Mouse (Mus musculus) MEL (cell line): Measurements from ENCODE around the gene Sycp2l. TPM values are rescaled to one million over a fixed set of nuclear protein-coding genes. Genes with fewer than 3 reads are reported as not detected.

Experiments used
- DNase-seq: peaks from one replicate; pipeline ENCODE4 v3.0.0; 2011; ENCODE audit warnings: low read depth, low spot score
- H3K27ac ChIP-seq: 2 replicates; pipeline ENCODE4 v1.5.1; 2012; ENCODE audit warnings: low read depth, mild to moderate bottlenecking, control low read depth, low read length, moderate library complexity; ENCODE audit not compliant: control insufficient read depth
- H3K27me3 ChIP-seq, 2 experiments: fragments of 150-350 bp in 1 of 2; sonication (generic) in 1 of 2; 2 replicates each; pipeline ENCODE4 v1.6.1; 2012; ENCODE audit warnings: low read length in 2 of 2, mild to moderate bottlenecking in 2 of 2, improper control_type of control experiment in 1 of 2, moderate library complexity in 1 of 2; ENCODE audit not compliant: insufficient read depth in 2 of 2, control insufficient read depth in 1 of 2
- H3K36me3 ChIP-seq, 2 experiments: 2 replicates each; pipeline ENCODE4 v1.6.1; 2012 to 2014; ENCODE audit warnings: low read length in 2 of 2, improper control_type of control experiment in 1 of 2, inconsistent platforms in 1 of 2, mild to moderate bottlenecking in 1 of 2; ENCODE audit not compliant: insufficient read depth in 2 of 2, control insufficient read depth in 1 of 2
- H3K4me1 ChIP-seq, 2 experiments: fragments of 150-350 bp in 1 of 2; sonication (generic) in 1 of 2; 2 replicates each; pipeline ENCODE4 v1.6.1; 2012; ENCODE audit warnings: low read length in 2 of 2, improper control_type of control experiment in 1 of 2, mild to moderate bottlenecking in 1 of 2; ENCODE audit not compliant: insufficient read depth in 2 of 2, control insufficient read depth in 1 of 2
- H3K4me3 ChIP-seq, 2 experiments: fragments of 150-350 bp in 1 of 2; sonication (generic) in 1 of 2; 2 replicates each; pipeline ENCODE4 v1.5.1; 2012; ENCODE audit warnings: low read depth in 2 of 2, low read length in 2 of 2, mild to moderate bottlenecking in 2 of 2, moderate library complexity in 2 of 2, control low read depth in 1 of 2, improper control_type of control experiment in 1 of 2; ENCODE audit not compliant: control insufficient read depth in 1 of 2, insufficient read depth in 1 of 2
- H3K79me2 ChIP-seq: 2 replicates; pipeline ENCODE4 v1.6.1; 2012; ENCODE audit warnings: mild to moderate bottlenecking, low read length, moderate library complexity; ENCODE audit not compliant: control insufficient read depth, poor library complexity, insufficient read depth
- H3K9ac ChIP-seq: 2 replicates; pipeline ENCODE4 v1.6.1; 2012; ENCODE audit warnings: low read depth, mild to moderate bottlenecking, control low read depth, low read length, moderate library complexity; ENCODE audit not compliant: control insufficient read depth, poor library complexity, severe bottlenecking
- H3K9me3 ChIP-seq: fragments of 150-350 bp; sonication (generic); replicated peaks from 2 replicates; pipeline ENCODE4 v1.6.1; 2012; ENCODE audit warnings: mild to moderate bottlenecking, low read length, improper control_type of control experiment, moderate library complexity; ENCODE audit not compliant: insufficient read depth
- ELF1 ChIP-seq: IDR thresholded peaks from 2 replicates; pipeline ENCODE4 v1.6.1; 2014; ENCODE audit warnings: low read depth, mild to moderate bottlenecking, inconsistent platforms, low read length, improper control_type of control experiment, moderate library complexity
- GABPA ChIP-seq: IDR thresholded peaks from 2 replicates; pipeline ENCODE4 v1.6.1; 2012; ENCODE audit warnings: low read depth, mild to moderate bottlenecking, inconsistent platforms, low read length, improper control_type of control experiment, moderate library complexity
- JUND ChIP-seq: IDR thresholded peaks from 2 replicates; pipeline ENCODE4 v1.6.1; 2011; ENCODE audit warnings: low read depth, mild to moderate bottlenecking, improper control_type of control experiment, low read length
- MAFK ChIP-seq: IDR thresholded peaks from 2 replicates; pipeline ENCODE4 v1.6.1; 2011; ENCODE audit warnings: low read depth, mild to moderate bottlenecking, low read length, improper control_type of control experiment, borderline replicate concordance
- MAX ChIP-seq: IDR thresholded peaks from 2 replicates; pipeline ENCODE4 v1.6.1; 2011; ENCODE audit warnings: low read length, improper control_type of control experiment
- MXI1 ChIP-seq: IDR thresholded peaks from 2 replicates; pipeline ENCODE4 v1.6.1; 2011; ENCODE audit warnings: mild to moderate bottlenecking, low read depth, low read length, improper control_type of control experiment
- MYC ChIP-seq: IDR thresholded peaks from 2 replicates; pipeline ENCODE4 v1.6.1; 2011; ENCODE audit warnings: low read depth, mild to moderate bottlenecking, low read length, improper control_type of control experiment, moderate library complexity
- NELFE ChIP-seq: IDR thresholded peaks from 2 replicates; pipeline ENCODE4 v1.6.1; 2011; ENCODE audit warnings: low read depth, low read length, improper control_type of control experiment
- POLR2A ChIP-seq, 2 experiments: IDR thresholded peaks; 2 replicates each; pipeline ENCODE4 v1.6.1; 2011 to 2012; ENCODE audit warnings: low read length in 2 of 2, mild to moderate bottlenecking in 2 of 2, control low read depth in 1 of 2, improper control_type of control experiment in 1 of 2, low read depth in 1 of 2, moderate library complexity in 1 of 2; ENCODE audit not compliant: control insufficient read depth in 1 of 2, insufficient read depth in 1 of 2, poor library complexity in 1 of 2
- POLR2AphosphoS2 ChIP-seq: IDR thresholded peaks from 2 replicates; pipeline ENCODE4 v1.6.1; 2011; ENCODE audit warnings: low read length, improper control_type of control experiment
- POLR2AphosphoS5 ChIP-seq: IDR thresholded peaks from 2 replicates; pipeline ENCODE4 v1.6.1; 2012; ENCODE audit warnings: low read depth, borderline replicate concordance, mild to moderate bottlenecking, inconsistent platforms, low read length, moderate library complexity, mixed read lengths
- RAD21 ChIP-seq: IDR thresholded peaks from 2 replicates; pipeline ENCODE4 v1.6.1; 2011; ENCODE audit warnings: mild to moderate bottlenecking, low read depth, low read length, improper control_type of control experiment
- SIN3A ChIP-seq: IDR thresholded peaks from 2 replicates; pipeline ENCODE4 v1.6.1; 2012; ENCODE audit warnings: low read length, improper control_type of control experiment, inconsistent platforms
- TAL1 ChIP-seq: IDR thresholded peaks from 2 replicates; pipeline ENCODE4 v1.6.1; 2012; ENCODE audit warnings: mild to moderate bottlenecking, inconsistent platforms, low read length, moderate library complexity, mixed read lengths
- TCF12 ChIP-seq: IDR thresholded peaks from 2 replicates; pipeline ENCODE4 v1.6.1; 2014; ENCODE audit warnings: low read depth, mild to moderate bottlenecking, inconsistent platforms, low read length, improper control_type of control experiment, moderate library complexity
- UBTF ChIP-seq: IDR thresholded peaks from 2 replicates; pipeline ENCODE4 v1.6.1; 2012; ENCODE audit warnings: low read depth, mild to moderate bottlenecking, inconsistent platforms, low read length, improper control_type of control experiment, moderate library complexity, borderline replicate concordance; ENCODE audit not compliant: insufficient read depth
- USF1 ChIP-seq: IDR thresholded peaks from 2 replicates; pipeline ENCODE4 v1.6.1; 2014; ENCODE audit warnings: low read depth, mild to moderate bottlenecking, inconsistent platforms, low read length, improper control_type of control experiment, moderate library complexity
- USF2 ChIP-seq, 2 experiments: IDR thresholded peaks; 2 replicates each; pipeline ENCODE4 v1.6.1; 2011 to 2012; ENCODE audit warnings: improper control_type of control experiment in 2 of 2, low read length in 2 of 2, borderline replicate concordance in 1 of 2, inconsistent platforms in 1 of 2, low read depth in 1 of 2, mild to moderate bottlenecking in 1 of 2; ENCODE audit not compliant: insufficient read depth in 1 of 2
- ZKSCAN1 ChIP-seq: IDR thresholded peaks from 2 replicates; pipeline ENCODE4 v1.6.1; 2012; ENCODE audit warnings: low read depth, mild to moderate bottlenecking, inconsistent platforms, low read length, improper control_type of control experiment, moderate library complexity
- ZMIZ1 ChIP-seq: IDR thresholded peaks from 2 replicates; pipeline ENCODE4 v1.6.1; 2012; ENCODE audit warnings: low read depth, mild to moderate bottlenecking, inconsistent platforms, low read length, improper control_type of control experiment, moderate library complexity
- polyA plus RNA-seq, 2 experiments: library from polyadenylated mRNA; stranded (reverse) in 1 of 2; unstranded in 1 of 2; fragments of >175 nt in 1 of 2; fragments of >200 nt in 1 of 2; gene quantifications; 2 replicates each; pipeline versions ENCODE4 v1.2.1 to v1.2.4; 2012; ENCODE audit warnings: low replicate concordance in 2 of 2, low read depth in 1 of 2; ENCODE audit not compliant: insufficient read length in 2 of 2, insufficient read depth in 1 of 2, missing spikeins in 1 of 2
- total RNA-seq: library from RNA; depleted of rRNA; stranded (reverse); fragments of 300-350 nt; gene quantifications from 2 replicates; pipeline ENCODE4 v1.2.3, GENCODE M21; 2012

Gene Sycp2l
- total and polyA plus RNA-seq, 3 experiments: not detected

- no peak for DNase-seq
- no peak for TF ChIP-seq POLR2AphosphoS5
- no peak for TF ChIP-seq POLR2A (IDR thresholded peaks at IDR 0.05; ENCODE audit: control insufficient read depth in 1 of 2, insufficient read depth in 1 of 2, low read depth in 1 of 2, low read length in 2 of 2, poor library complexity in 1 of 2)
- no peak for TF ChIP-seq UBTF
- TF ChIP-seq MXI1: no peak
- no peak for TF ChIP-seq USF1
- TF ChIP-seq SIN3A: no peak
- TF ChIP-seq, all 39 proteins: peak for 0
- Histone ChIP-seq H3K27ac (no peak within 1 kb of the TSS), H3K4me3 (no peak within 1 kb of the TSS), H3K79me2 (no peaks in the 10 kb centered on the region), H3K4me1 (no peaks in the 10 kb centered on the region), H3K9me3 (no peaks in the 10 kb centered on the region), H3K9ac (no peak within 1 kb of the TSS), H3K36me3 (no peaks in the 10 kb centered on the region), H3K27me3 (peaks cover 4 to 6% of the 10 kb centered on the region in 2 experiments; a peak in 2 of 4 replicates)
These were observed 3.2 kb upstream of the Sycp2l start, which contains the start of gene Gcm2 for GRCm38 (mm10) chr13:41110935-41111334. TSS of gene Gcm2 (minus strand) at chr13:41111035.

GRCm38 (mm10) chr13:41119152-41119945, 5.2 kb downstream of the Sycp2l start:
- Histone ChIP-seq H3K27ac (no peak overlapping the region), H3K27me3 (peaks cover 0 to 2% of the 10 kb centered on the region in 2 experiments; a peak in 1 of 4 replicates), H3K4me1 (no peaks in the 10 kb centered on the region), H3K79me2 (no peaks in the 10 kb centered on the region), H3K36me3 (no peaks in the 10 kb centered on the region), H3K9ac (no peak overlapping the region), H3K9me3 (no peaks in the 10 kb centered on the region), H3K4me3 (no peak overlapping the region)
- DNase-seq: no peak
- TF ChIP-seq ZMIZ1 (no peak), NELFE (no peak), POLR2AphosphoS2 (no peak), MAX (no peak), JUND (no peak), MAFK (no peak), USF2 (IDR thresholded peaks at IDR 0.05; ENCODE audit: borderline replicate concordance in 1 of 2, insufficient read depth in 1 of 2, low read depth in 1 of 2, low read length in 2 of 2) (no peak), MYC (no peak), TAL1 (no peak), POLR2A (IDR thresholded peaks at IDR 0.05; ENCODE audit: control insufficient read depth in 1 of 2, insufficient read depth in 1 of 2, low read depth in 1 of 2, low read length in 2 of 2, poor library complexity in 1 of 2) (no peak), MXI1 (no peak), RAD21 (no peak), ZKSCAN1 (no peak), ELF1 (no peak), POLR2AphosphoS5 (no peak), TCF12 (no peak), GABPA (no peak)
